Mouse (Mus musculus) intestine, postnatal 0 days (tissue): ENCODE measurements around the gene 9130230L23Rik. TPM values are rescaled to one million over a fixed set of nuclear protein-coding genes. Genes with fewer than 3 reads are reported as not detected.

Experiments
- ATAC-seq: fragments of 200-750 bp; cut with Nextera tagmentation; 2 replicates; pipeline ENCODE4 v1.8.0; 2017; ENCODE audit warnings: mild to moderate bottlenecking, moderate TSS enrichment, moderate library complexity
- H3K27ac ChIP-seq: fragments of 300-500 bp; sonication (generic); 2 replicates; pipeline ENCODE4 v1.5.1; 2014; ENCODE audit warnings: mild to moderate bottlenecking, low read depth, low read length, moderate library complexity
- H3K27me3 ChIP-seq: fragments of 300-500 bp; sonication (generic); replicated peaks from 2 replicates; pipeline ENCODE4 v1.6.1; 2014; ENCODE audit warnings: low read length, mixed read lengths; ENCODE audit not compliant: control insufficient read depth, insufficient read depth
- H3K36me3 ChIP-seq: fragments of 300-500 bp; sonication (generic); 2 replicates; pipeline ENCODE4 v1.6.1; 2014; ENCODE audit warnings: mild to moderate bottlenecking, moderate library complexity; ENCODE audit not compliant: control insufficient read depth, insufficient read depth
- H3K4me1 ChIP-seq: fragments of 300-500 bp; sonication (generic); replicated peaks from 2 replicates; pipeline ENCODE4 v1.6.1; 2014; ENCODE audit warnings: antibody characterized with exemption, low read length, mixed read lengths; ENCODE audit not compliant: control insufficient read depth, insufficient read depth
- H3K4me2 ChIP-seq: fragments of 300-500 bp; sonication (generic); replicated peaks from 2 replicates; pipeline ENCODE4 v1.6.1; 2014; ENCODE audit warnings: low read depth, mild to moderate bottlenecking, moderate library complexity
- H3K4me3 ChIP-seq: fragments of 300-500 bp; sonication (generic); 2 replicates; pipeline ENCODE4 v1.5.1; 2014; ENCODE audit warnings: low read depth, low read length
- H3K9ac ChIP-seq: fragments of 300-500 bp; sonication (generic); 2 replicates; pipeline ENCODE4 v1.6.1; 2014; ENCODE audit warnings: mild to moderate bottlenecking, low read depth, low read length
- H3K9me3 ChIP-seq: fragments of 300-500 bp; sonication (generic); 2 replicates; pipeline ENCODE4 v1.6.1; 2016; ENCODE audit warnings: mixed run types; ENCODE audit not compliant: control insufficient read depth
- CTCF ChIP-seq: sonication (generic); IDR thresholded peaks from 2 replicates; pipeline ENCODE4 v1.5.1; 2016; ENCODE audit warnings: low read depth, mild to moderate bottlenecking, control low read depth, antibody characterized with exemption, moderate library complexity
- WGBS: fragments of 180-500 bp; shearing (Covaris S2); extraction: QIAGEN DNeasy Blood & Tissue Kit; methylation state at CpG from one replicate; pipeline ENCODE4 v1.1.7; 2014; 5-methylcytosine and 5-hydroxymethylcytosine counted together
- microRNA-seq: library from miRNA; unstranded; fragments of <30 nt; microRNA quantifications from one replicate; pipeline ENCODE4, GENCODE M21; 2016
- polyA plus RNA-seq: library from polyadenylated mRNA; unstranded; fragments of >200 nt; fragmentation: Nextera tagmentation; extraction: Ambion mirVana; gene quantifications from 2 replicates; pipeline ENCODE4 v1.2.1, GENCODE M21; 2015

Gene 9130230L23Rik
- polyA plus RNA-seq, 1 experiment from 2014 or later, result 7.0 TPM

GRCm38 (mm10) chr5:65937011-65937726, 66.9 kb downstream of the 9130230L23Rik start:
- Histone ChIP-seq H3K4me2 (no peak overlapping the region), H3K4me1 (no peaks in the 10 kb centered on the region), H3K27me3 (no peaks in the 10 kb centered on the region), H3K27ac (no peak overlapping the region), H3K9ac (no peak overlapping the region), H3K4me3 (no peak overlapping the region), H3K9me3 (no peaks in the 10 kb centered on the region), H3K36me3 (no peaks in the 10 kb centered on the region)
- TF ChIP-seq CTCF, result no peak
- ATAC-seq, result no peak
- WGBS, result 64% methylated on average over 11 of the region's 11 CpGs

GRCm38 (mm10) chr5:65934783-65935182, 69.3 kb downstream of the 9130230L23Rik start, which contains the start of gene Chrna9:
Chrna9 (plus strand) TSS chr5:65934921.
- no peaks in the 10 kb centered on the region for H3K9me3 ChIP-seq
- H3K4me3 ChIP-seq, result no peak within 1 kb of the TSS
- 88% methylated on average over 5 of the region's 5 CpGs for WGBS
- no peak within 1 kb of the TSS for H3K9ac ChIP-seq
- TF ChIP-seq CTCF, result no peak
- H3K4me2 ChIP-seq, result no peak within 1 kb of the TSS
- no peaks in the 10 kb centered on the region for H3K36me3 ChIP-seq
- H3K27ac ChIP-seq, result no peak within 1 kb of the TSS
- no peak for ATAC-seq
- H3K4me1 ChIP-seq, result no peaks in the 10 kb centered on the region
- no peaks in the 10 kb centered on the region for H3K27me3 ChIP-seq

- no peak for TF ChIP-seq CTCF
- Histone ChIP-seq H3K4me1 (no peaks in the 10 kb centered on the region), H3K27ac (no peak overlapping the region), H3K4me3 (no peak overlapping the region), H3K36me3 (no peaks in the 10 kb centered on the region), H3K9ac (no peak overlapping the region), H3K4me2 (no peak overlapping the region), H3K9me3 (no peaks in the 10 kb centered on the region), H3K27me3 (no peaks in the 10 kb centered on the region)
- no peak for ATAC-seq
- WGBS, result 90% methylated on average over 2 of the region's 2 CpGs
Observed at GRCm38 (mm10) chr5:65933764-65934163, 70.3 kb downstream of the 9130230L23Rik start.

- 88% methylated on average over 4 of the region's 4 CpGs for WGBS
- Histone ChIP-seq H3K27me3 (no peaks in the 10 kb centered on the region), H3K9me3 (no peaks in the 10 kb centered on the region), H3K4me1 (no peaks in the 10 kb centered on the region), H3K36me3 (no peaks in the 10 kb centered on the region), H3K4me3 (no peak overlapping the region), H3K9ac (no peak overlapping the region), H3K4me2 (no peak overlapping the region), H3K27ac (no peak overlapping the region)
- TF ChIP-seq CTCF, result no peak
- no peak for ATAC-seq
Observed at GRCm38 (mm10) chr5:65933258-65933657, 70.8 kb downstream of the 9130230L23Rik start.

- no peaks in the 10 kb centered on the region for H3K9me3 ChIP-seq
- no peak overlapping the region for H3K9ac ChIP-seq
- H3K27ac ChIP-seq, result no peak overlapping the region
- H3K4me3 ChIP-seq, result no peak overlapping the region
- no peak for ATAC-seq
- H3K4me2 ChIP-seq, result no peak overlapping the region
- H3K4me1 ChIP-seq, result no peaks in the 10 kb centered on the region
- H3K27me3 ChIP-seq, result no peaks in the 10 kb centered on the region
- no peaks in the 10 kb centered on the region for H3K36me3 ChIP-seq
- 71% methylated on average over 4 of the region's 4 CpGs for WGBS
- TF ChIP-seq CTCF, result no peak
Observed at GRCm38 (mm10) chr5:65930171-65930570, 73.9 kb downstream of the 9130230L23Rik start.

Small RNAs within 50 kb of the gene (microRNA-seq; reads per million reads assigned to microRNA genes)
- gene Gm25952, result not detected

Other genes starting within 250 kb of the 9130230L23Rik start
- 12.1 and 13.3 TPM in 2 replicates for gene N4bp2, start 240.8 kb downstream of the 9130230L23Rik start, polyA plus RNA-seq
- gene Rhoh, start 143.1 kb downstream of the 9130230L23Rik start, polyA plus RNA-seq, result 0.58 and 0.82 TPM in 2 replicates
- not detected in 2 replicates for gene Chrna9, start 69.4 kb downstream of the 9130230L23Rik start, polyA plus RNA-seq
- gene Rbm47, start 168.8 kb upstream of the 9130230L23Rik start, polyA plus RNA-seq, result 146 and 175 TPM in 2 replicates